Mouse (Mus musculus) ovary, postnatal 36 days (tissue): Measurements from ENCODE around the gene Ifngr2.

Source experiments
- DNase-seq: peaks from one replicate; pipeline ENCODE4 v3.0.0; 2022; ENCODE audit warnings: low spot score, mixed read lengths

Ifngr2 gene

DNA sequence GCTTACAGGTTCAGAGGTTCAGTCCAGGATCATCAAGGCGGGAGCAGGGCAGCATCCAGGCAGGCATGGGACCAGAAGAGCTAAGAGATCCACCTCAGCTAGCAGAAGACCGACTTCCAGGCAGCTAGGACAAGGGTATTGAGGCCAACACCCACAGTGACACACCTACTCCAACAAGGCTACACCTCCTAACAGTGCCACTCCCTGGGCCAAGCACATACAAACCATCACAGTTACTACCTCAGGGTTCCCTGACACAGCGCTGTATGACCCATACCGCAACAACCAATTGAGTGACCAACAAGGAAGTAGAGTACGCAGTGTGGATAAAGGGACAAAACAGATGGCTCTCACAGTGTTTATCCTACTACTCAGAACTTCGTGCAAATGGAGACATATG is 10.5 kb upstream of the Ifngr2 start:
- no peak for DNase-seq

DNA sequence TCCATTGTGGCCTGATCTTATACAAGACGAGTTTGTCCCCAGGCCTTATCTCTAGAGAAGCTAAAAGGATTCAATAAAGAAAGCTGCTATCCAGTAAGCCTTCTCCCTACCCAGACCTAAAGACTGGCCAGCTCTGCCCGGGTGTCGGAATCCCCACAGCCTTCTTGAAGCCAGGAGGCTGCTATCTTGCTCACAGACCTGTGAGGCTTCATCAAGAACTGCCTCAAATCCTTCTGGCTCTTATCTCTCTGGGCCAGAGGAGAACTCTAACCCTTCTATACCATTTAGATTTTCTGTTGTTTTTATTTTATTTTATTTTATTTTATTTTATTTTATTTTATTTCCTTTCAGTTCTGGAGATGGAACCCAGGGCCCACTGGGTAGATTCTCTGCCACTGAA is 9.8 kb upstream of the Ifngr2 start:
- no peak for DNase-seq

DNA sequence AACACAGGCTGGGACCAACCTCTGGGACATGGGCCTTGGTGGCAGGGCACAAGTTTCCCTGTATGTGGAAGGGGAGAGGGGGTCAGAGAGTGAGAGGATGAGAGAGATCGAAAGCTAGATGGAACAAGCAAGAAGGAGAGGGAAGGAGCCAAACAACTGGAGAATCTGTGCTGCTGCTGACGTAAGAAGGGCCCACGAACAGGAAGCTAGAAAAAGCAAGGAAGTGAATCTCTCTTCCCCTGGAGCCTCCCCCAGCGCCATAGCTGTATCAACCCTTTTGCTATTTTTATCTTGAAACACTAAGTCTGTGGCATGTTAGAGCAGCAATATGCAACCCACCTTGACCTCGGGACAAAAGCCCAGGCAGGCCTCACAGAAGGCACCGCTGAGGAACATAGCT is 8.8 kb upstream of the Ifngr2 start:
- DNase-seq = no peak

DNA sequence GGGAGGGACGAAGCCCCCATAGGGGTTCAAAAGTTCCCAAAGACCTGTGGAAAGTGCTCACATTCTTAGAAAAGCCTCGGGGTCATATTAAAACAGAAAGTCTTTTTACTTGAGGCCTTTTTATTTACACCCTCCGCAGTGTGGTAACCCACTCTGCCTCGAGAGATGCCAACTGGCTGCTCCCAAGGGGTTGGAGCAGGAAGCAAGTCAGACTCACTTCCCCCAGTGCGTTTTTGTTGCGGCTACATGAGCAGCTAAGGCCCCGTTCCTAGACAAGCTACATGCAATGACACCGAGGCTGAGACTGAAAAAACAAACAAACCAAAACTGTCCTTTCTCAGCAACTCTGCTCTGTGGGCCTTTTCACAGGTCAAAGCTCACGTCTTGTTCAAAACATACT is 8.4 kb upstream of the Ifngr2 start:
- no peak for DNase-seq

DNA sequence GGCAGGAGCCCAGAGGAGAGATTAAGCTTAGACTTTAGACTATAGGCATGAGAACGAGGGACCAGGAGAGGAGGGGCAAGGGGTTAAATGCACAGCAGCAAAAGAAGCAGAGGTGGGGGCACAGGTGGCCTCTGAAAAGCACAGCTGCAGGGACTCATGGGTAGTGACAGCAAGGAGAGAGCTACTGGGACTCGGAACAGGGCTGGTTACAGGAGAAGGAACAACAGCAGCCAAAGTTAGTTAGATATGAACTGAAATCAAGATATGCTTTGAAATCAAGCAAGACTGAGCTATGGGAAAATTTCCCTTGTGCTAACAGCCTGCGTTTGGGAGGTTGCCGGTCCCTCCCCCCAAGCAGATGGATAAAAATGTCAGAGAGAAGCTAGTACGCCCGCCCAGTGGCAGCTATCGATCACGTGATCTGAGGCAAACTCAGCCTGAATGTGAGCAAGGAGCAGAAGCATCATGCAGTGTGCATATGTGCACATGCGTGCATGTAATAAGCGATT is 5.2 kb upstream of the Ifngr2 start:
- no peak for DNase-seq

DNA sequence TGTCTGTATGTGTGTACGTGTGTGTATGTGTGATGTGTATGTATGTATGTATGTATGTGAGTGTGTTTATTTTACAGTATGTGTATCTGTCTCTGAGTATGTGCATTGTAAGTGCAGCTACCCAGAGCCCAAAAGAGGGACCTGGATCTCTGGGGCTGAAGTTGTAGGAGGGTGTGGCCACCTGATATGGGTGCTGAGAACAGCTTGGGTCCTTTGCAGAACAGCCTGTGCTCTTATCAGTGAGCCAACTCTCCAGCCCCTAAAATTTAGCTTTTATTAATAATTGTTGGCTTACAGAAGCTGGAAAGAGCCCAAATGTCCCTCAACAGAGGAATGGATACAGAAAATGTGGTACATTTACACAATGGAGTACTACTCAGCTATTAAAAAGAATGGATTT is 3.3 kb upstream of the Ifngr2 start:
- no peak for DNase-seq

DNA sequence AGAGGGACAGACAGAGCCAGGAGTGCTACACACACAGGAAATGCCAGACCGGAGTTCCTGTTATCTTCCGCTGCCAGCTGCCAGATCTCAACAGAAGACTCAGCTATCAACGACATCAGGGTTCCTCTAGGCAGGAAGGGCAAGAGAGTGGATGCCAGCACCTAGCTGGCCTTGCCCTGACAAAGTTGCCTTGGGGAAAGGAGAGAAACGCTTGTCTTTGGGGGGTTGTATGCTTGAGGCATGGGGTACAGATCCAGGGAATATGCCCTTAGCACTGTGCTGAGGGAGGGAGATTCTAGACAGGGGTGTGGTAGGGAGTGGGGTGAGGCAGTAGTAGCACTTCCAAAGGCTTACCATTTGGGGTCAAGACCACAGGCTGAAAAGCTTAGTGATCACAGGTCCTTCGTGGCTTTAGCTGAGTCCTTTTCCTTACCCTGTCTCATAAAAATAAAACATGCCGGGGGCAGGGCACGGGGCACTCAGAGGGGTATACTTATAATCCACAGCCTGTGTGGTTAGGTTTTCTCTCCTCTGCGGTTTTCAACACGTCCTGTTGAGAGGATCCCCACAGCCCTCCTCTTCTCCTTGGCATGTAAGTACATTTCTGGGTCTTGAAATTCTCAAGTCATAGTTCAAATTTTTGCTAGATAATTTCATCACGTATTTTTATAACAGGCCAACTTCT is 1.1 kb upstream of the Ifngr2 start:
- no peak for DNase-seq

DNA sequence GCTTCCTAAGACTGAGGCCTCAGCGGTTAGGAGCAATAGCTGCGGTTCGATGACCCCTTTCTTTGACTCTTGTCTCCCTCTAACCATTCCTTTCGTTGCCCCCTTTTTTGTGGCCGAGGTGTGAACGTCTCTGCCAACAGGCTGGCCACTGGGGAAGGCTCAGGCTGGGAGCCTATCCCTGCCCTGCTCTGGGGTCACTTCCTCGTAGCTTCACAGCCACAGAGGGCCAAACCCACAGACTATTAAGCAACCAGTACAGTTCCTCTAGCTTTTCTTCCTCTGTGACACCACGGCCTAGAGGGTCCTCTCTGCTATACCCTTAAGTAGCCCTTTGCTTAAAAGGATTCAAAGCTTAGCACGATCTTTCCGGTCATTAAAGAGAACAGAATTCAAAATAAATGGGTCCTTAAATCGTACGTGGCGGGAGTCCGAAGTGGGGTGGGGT is 459 bp upstream of the Ifngr2 start:
- DNase-seq = no peak

DNA sequence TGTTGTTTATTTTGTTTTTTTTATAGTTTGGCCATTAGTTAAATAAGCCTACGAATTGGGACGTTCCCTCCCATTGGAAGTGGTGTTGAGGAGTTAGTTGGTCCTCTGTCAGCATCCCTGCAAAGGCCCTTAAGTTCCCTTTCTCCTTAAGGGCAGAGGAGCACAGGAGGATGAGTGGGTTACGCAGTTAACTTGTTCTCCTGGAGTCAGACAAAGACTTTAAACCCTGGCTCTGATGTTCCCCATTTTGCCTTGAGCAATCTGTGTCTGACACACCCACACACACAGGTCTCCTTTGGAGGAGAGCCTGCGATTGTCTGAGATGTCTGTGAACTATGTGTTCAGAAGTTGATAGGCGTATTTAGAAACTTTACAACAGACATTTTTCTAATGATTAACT is 1.1 kb downstream of the Ifngr2 start:
- no peak for DNase-seq

DNA sequence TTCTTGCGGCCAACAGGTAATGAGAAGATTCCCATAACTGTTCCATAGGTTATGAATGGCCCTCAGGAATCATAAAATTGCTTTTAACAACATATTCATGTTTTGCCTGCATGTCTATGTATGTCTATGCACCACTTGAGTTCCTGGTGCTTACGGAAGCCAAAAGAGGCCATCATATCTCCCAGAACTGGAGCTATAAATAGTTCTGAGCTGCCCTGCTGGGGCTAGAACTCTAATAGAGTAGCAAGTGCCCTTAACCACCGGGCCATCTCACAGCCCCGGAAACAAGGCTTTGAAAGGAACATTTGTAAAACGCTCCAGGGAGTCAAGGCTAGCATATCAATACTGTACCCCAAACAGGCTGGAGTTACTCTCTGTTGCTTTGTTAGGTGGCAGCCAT is 1.7 kb downstream of the Ifngr2 start:
- no peak for DNase-seq

DNA sequence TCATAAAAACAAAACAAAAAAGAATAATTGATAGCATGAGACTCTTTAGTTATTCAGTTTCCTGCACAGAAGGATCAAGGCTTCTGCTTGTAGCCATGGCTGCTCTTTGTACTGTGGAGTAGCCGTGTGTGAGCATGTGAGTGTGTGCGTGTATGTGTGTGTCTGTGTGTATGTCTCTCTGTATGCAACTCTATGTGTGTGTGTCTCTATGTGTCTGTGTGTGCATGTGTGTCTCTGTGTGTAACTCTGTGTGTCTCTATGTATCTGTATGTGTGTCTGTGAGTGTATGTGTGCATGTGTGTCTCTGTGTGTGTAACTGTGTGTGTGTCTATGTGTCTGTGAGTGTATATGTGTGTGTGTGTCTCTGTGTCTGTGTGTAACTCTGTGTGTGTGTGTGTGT is 2.1 kb downstream of the Ifngr2 start:
- no peak for DNase-seq

DNA sequence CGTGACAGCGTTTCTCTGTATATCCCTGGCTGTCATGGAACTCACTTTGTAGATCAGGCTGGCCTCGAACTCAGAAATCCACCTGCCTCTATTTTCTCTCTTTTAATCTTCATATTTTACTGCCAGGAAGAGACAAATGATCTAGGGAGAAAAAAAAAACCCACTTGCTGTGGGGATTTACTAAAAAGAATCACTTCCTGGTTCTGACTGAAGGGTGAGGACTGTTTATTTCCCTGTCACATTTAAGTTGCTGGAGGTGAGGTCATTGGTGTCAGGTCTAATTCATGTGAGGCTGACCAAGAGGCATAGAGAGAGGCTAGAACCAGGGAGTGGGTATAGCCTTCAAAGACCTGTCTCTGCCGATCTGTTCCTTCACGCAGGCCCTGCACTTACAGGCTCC is 2.7 kb downstream of the Ifngr2 start:
- DNase-seq = no peak

DNA sequence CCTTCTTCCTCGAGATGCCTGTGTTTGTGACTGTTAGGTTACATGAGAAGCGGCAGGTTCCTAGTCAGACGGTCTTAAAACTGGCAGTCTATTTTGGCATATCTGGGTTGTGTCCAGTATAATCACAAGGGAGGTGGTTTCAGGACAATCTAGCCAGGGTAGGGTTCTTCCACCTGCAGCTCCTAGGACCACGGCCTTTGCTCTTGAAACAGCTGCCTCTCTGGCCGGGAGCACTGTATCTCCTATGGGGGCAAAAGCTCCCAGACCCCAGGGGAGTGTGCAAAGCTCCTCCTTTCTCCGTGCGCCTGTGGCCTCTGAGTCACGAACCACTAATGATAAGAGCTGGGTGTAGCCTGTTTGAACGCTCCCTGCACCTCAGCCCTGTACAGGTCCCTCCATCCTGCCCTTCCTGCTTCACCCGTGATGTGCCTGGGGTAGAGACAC is 4.2 kb downstream of the Ifngr2 start:
- no peak for DNase-seq

DNA sequence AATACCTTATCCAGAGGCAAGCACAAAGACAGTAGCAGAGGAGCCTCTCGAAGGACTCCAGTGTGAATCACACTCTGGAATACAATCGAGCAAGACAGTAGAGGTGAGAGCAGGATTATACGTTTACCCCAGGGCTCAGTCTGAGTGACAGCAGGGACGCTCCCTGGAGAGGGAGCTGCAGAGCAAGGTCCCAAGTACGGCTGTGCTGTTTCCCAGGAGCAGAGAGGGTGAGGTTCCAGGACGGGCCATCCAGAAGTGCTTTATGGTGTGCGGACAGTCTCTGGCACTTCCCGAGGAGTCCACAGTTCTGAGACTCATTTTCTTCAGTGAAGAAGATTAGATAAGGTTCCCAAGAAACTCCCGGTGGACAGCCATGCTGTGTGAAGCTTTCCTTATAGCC is 5.2 kb downstream of the Ifngr2 start:
- no peak for DNase-seq

DNA sequence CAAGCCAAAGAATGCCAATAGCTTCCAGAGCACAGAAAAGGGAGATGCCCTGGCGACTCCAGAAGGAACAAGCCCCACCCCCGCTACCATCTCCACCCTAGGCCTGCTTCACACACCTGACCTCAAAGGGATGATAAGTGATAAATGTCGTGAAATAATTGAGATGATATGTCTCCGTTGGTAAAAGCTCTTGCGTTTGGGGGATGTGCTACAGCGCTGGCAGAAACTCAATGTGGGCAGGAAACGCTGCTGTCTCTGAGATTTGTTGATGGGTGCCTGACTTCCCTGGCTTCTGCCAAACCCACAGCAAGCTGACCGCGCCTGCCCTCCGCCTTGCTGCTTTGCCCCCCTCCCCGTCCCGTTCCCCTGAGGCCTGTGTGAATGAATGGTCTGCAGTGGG is 6.8 kb downstream of the Ifngr2 start:
- no peak for DNase-seq

DNA sequence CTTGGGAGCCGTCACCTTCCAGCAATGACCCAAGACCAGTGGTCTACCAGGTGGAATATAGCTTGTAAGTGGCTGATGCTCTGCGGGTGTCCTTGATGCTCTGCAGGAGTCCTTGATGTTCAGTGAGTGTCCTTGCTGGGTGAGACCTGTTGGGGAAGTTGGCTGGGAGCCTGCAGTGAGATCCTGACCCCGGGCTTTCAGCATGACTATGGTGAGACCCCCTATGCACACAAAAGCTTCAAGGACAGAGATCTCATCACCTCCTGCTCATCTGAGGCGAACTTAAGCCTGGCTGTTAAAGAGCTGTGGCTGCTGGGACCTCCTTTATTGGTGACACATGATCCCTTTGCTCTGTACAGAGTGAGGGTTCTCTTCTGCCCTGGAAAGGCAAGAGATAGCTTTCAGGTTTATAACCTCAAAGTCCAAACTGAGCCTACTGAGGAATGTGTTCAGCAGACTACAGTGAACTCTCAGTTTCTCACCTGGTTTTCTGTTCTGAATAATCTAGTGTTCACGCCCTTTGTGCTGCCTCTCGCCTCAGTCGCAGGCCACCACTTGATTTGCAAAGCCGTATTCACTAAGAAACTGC is 8.2 kb downstream of the Ifngr2 start:
- no peak for DNase-seq

DNA sequence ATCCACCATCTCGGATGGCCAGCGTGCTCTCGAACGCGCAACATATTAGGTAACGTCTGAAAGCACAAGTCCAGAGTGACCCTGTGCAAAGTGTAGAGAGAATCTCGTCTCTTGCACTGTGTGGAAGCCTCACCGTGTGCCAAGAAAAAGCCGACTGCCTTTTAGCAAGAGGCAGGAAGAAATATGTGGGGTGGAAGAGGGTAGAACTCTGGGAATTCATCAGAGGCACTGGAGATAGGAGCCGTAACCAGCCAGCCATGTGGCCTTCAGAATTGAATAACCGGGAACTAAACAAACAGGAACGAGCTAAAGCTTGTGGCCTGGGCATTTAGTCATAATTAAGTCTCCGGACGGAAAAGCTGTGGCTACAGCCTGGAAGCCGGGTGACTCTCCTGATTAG is 9.8 kb downstream of the Ifngr2 start:
- no peak for DNase-seq

DNA sequence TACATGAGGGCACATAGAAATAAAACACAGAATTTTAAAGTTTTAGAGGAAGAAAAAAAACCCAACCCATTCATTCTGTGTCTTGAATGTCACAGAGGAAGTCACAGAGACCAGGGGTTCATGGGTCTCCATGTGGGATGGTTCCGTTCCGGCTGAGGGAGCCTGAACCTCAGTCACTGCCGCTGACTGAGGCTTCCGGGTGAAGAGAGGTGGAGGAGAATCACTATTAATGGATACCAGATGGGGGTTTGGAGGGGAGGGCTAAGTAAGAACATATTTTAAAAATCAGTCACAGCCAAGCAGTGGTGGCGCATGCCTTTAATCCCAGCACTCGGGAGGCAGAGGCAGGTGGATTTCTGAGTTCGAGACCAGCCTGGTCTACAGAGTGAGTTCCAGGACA is 10.3 kb downstream of the Ifngr2 start:
- no peak for DNase-seq

DNA sequence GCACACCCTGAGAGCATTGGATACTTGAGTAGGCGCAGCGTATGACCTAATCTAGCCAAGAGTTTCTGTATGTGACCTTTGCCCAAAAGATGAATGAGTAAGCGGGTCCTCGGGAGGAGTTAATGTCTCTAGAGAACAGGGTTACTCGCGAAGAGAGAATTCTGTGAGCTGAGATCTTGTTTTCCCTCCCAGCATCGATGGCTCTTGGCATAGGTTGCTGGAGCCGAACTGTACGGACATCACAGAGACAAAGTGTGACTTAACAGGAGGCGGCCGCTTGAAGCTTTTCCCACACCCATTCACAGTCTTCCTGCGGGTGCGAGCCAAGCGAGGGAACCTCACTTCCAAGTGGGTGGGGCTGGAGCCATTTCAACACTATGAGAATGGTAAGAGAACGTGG is 10.8 kb downstream of the Ifngr2 start:
- no peak for DNase-seq

DNA sequence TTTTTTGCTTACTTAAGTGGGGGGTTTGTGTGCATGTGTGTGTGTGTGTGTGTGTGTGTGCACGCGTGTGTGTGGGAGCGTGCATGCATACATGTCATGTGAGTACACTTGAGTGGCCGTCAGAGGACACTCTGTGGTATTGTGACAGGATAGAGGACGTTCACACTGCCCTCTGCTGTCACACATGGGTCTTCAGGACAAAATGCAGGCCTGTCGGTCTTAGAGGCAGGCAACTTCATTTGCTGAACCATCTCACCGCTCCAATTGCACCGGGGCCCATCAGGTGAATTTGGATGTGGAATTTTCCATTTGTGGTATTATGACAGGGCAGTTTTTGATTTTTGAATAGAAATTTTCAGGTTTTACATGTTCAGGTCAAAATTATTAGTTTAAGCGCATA is 14.2 kb downstream of the Ifngr2 start:
- no peak for DNase-seq

DNA sequence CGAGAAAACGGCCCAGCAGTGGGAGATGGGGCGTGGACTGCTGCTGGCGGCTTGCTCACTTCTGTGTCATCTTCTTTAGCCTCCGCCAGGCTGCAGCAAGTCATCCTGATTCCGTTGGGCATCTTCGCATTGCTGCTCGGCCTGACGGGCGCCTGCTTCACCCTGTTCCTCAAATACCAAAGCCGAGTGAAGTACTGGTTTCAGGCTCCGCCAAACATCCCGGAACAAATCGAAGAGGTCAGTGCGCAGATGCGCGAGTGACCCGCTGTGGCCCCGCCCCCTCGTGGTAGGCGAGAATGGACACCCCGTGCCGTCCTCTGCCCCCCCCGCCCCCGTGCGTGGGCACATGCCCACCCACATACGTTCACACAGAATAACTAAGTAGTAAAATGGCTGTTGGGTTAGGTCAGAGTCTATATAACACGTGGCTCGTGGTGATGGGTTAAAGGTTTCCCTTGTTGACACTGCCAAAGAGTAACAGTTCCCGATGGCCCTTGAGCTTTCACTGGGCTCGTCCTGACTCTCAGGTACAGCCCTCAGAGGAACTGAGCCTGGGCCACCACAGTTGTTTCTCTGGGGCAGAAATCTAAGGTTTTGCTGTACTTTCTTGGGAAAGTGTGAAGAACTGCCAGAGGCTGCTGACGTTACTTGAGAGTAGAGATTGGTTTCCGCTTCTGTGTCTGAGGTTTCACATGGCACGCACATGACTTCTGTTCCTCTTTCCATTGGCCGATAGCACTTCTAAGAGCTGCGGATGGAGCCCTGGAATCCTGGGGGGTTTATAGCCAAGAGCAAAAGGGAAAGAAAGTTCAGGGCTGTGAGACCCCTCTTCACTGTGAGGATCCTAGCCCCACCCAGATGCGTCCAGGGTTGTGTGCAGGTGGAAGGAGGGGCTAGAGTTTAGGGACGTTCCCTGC is 14.9 kb downstream of the Ifngr2 start:
- no peak for DNase-seq

DNA sequence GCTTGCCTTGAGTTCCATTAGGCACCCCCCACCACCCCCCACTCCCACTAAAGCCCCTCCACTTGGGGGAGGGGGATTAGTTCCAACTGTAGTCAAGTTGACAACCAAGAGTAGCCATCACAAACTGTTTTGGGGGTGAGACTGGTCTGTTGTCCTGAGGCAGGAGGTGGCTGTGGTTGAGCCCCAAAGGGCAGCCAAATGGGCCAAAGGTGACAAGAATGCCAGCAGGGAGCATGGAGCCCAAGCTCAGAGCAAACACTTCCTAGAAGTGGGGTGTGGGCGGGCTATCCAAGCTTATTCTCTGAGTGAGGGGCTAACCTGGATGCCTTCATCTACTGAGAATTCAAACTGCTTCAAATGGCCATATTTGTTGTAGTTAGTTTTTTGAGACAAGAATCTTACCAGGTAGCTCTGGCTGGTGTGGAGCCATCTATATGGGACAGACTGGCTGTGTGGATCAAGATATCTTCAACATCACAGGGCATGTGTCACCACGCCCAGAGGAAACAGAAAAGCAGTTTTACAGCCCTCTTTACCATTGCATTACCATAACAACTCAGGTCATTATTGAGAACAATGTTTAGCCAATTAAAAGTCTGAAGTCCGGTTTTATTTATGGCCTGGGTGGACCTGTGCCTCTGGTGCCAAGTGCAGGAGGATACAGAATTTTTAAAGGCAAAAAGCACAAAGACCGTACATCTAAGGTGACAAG is 17.9 kb downstream of the Ifngr2 start:
- no peak for DNase-seq
